Mouse (Mus musculus): ENCODE data around the gene Pax2.

- TF ChIP-seq CTCF (IDR thresholded peaks at IDR 0.05), result no peak
- TF ChIP-seq POLR2A (IDR thresholded peaks at IDR 0.05; ENCODE audit: insufficient read depth, low read depth, low read length), result no peak
- TF ChIP-seq EP300 (IDR thresholded peaks at IDR 0.05; ENCODE audit: insufficient read depth, low read depth, low read length), result no peak
Measured at GRCm38 (mm10) chr19:44799156-44799555, 43.3 kb downstream of the Pax2 start.

Data from heart, adult 2 months (tissue).